Mouse (Mus musculus): ENCODE results near the gene Ly6g6e. TPM values are rescaled to one million over a fixed set of nuclear protein-coding genes. Genes with fewer than 3 reads are reported as not detected.

Gene Ly6g6e
- polyA plus RNA-seq, 1 experiment = 27.5 TPM

GRCm38 (mm10) chr17:35085208-35085865, 8.6 kb downstream of the Ly6g6e start, which contains the start of gene Ly6g6f:
Gene Ly6g6f, minus strand, starts transcription at chr17:35085610.
- Histone ChIP-seq H3K36me3 (ENCODE audit: control insufficient read depth, insufficient read depth, low read length, poor library complexity, severe bottlenecking) (no peaks in the 10 kb centered on the region), H3K9me3 (replicated peaks; ENCODE audit: control insufficient read depth, insufficient read depth, low read length, poor library complexity, severe bottlenecking) (no peaks in the 10 kb centered on the region), H3K4me3 (ENCODE audit: low read depth, low read length) (no peak within 1 kb of the TSS), H3K9ac (ENCODE audit: low read depth, poor library complexity, severe bottlenecking) (no peak within 1 kb of the TSS), H3K27ac (ENCODE audit: insufficient read depth, low read length) (no peak within 1 kb of the TSS), H3K4me1 (ENCODE audit: control insufficient read depth, insufficient read depth, low read length) (no peaks in the 10 kb centered on the region), H3K27me3 (ENCODE audit: control insufficient read depth, insufficient read depth, low read length, poor library complexity, severe bottlenecking) (no peaks in the 10 kb centered on the region)
- TF ChIP-seq CTCF (IDR thresholded peaks at IDR 0.05; ENCODE audit: low read depth, low read length) (no peak), POLR2A (IDR thresholded peaks at IDR 0.05; ENCODE audit: insufficient read depth, low read length) (no peak), EP300 (IDR thresholded peaks at IDR 0.05; ENCODE audit: insufficient read depth, low read depth, low read length) (no peak)

DNA sequence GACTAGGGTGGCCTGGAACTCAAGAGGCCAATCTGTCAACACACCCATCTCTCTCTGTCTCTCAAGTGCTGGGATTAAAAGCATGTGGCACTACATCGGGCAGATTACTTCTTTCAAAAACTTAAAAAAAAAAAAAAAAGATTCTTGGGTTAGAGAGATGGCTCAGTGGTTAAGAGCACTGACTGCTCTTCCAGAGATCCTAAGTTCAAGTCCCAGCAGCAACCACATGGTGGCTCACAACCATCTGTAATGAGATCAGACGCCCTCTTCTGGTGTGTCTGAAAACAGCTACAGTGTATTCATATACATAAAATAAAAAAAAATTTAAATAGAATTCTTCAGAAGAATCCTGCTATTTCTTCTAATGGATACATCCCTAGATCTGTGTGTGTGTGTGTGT, 11.4 kb downstream of the Ly6g6e start:
- H3K9me3 ChIP-seq (replicated peaks; ENCODE audit: control insufficient read depth, insufficient read depth, low read length, poor library complexity, severe bottlenecking) = no peaks in the 10 kb centered on the region
- no peaks in the 10 kb centered on the region for H3K27me3 ChIP-seq (ENCODE audit: control insufficient read depth, insufficient read depth, low read length, poor library complexity, severe bottlenecking)
- TF ChIP-seq POLR2A (IDR thresholded peaks at IDR 0.05; ENCODE audit: insufficient read depth, low read length) (no peak), EP300 (IDR thresholded peaks at IDR 0.05; ENCODE audit: insufficient read depth, low read depth, low read length) (no peak), CTCF (IDR thresholded peaks at IDR 0.05; ENCODE audit: low read depth, low read length) (no peak)
- no peak overlapping the region for H3K27ac ChIP-seq (ENCODE audit: insufficient read depth, low read length)
- H3K4me3 ChIP-seq (ENCODE audit: low read depth, low read length) = no peak overlapping the region
- no peaks in the 10 kb centered on the region for H3K36me3 ChIP-seq (ENCODE audit: control insufficient read depth, insufficient read depth, low read length, poor library complexity, severe bottlenecking)
- H3K9ac ChIP-seq (ENCODE audit: low read depth, poor library complexity, severe bottlenecking) = no peak overlapping the region
- H3K4me1 ChIP-seq (ENCODE audit: control insufficient read depth, insufficient read depth, low read length) = no peaks in the 10 kb centered on the region

- TF ChIP-seq CTCF (IDR thresholded peaks at IDR 0.05; ENCODE audit: low read depth, low read length) = no peak
- no peak for TF ChIP-seq POLR2A (IDR thresholded peaks at IDR 0.05; ENCODE audit: insufficient read depth, low read length)
- no peak for TF ChIP-seq EP300 (IDR thresholded peaks at IDR 0.05; ENCODE audit: insufficient read depth, low read depth, low read length)
- Histone ChIP-seq H3K36me3 (ENCODE audit: control insufficient read depth, insufficient read depth, low read length, poor library complexity, severe bottlenecking) (no peaks in the 10 kb centered on the region), H3K9ac (ENCODE audit: low read depth, poor library complexity, severe bottlenecking) (peak within 1 kb of the TSS; percentile 75), H3K4me1 (ENCODE audit: control insufficient read depth, insufficient read depth, low read length) (no peaks in the 10 kb centered on the region), H3K9me3 (replicated peaks; ENCODE audit: control insufficient read depth, insufficient read depth, low read length, poor library complexity, severe bottlenecking) (no peaks in the 10 kb centered on the region), H3K4me3 (ENCODE audit: low read depth, low read length) (peak within 1 kb of the TSS; percentile 66), H3K27me3 (ENCODE audit: control insufficient read depth, insufficient read depth, low read length, poor library complexity, severe bottlenecking) (no peaks in the 10 kb centered on the region), H3K27ac (ENCODE audit: insufficient read depth, low read length) (no peak within 1 kb of the TSS)
Measured at GRCm38 (mm10) chr17:35088825-35089644, 12.3 kb downstream of the Ly6g6e start, which contains the start of gene Abhd16a. Gene Abhd16a, plus strand, starts transcription at chr17:35089263.

DNA sequence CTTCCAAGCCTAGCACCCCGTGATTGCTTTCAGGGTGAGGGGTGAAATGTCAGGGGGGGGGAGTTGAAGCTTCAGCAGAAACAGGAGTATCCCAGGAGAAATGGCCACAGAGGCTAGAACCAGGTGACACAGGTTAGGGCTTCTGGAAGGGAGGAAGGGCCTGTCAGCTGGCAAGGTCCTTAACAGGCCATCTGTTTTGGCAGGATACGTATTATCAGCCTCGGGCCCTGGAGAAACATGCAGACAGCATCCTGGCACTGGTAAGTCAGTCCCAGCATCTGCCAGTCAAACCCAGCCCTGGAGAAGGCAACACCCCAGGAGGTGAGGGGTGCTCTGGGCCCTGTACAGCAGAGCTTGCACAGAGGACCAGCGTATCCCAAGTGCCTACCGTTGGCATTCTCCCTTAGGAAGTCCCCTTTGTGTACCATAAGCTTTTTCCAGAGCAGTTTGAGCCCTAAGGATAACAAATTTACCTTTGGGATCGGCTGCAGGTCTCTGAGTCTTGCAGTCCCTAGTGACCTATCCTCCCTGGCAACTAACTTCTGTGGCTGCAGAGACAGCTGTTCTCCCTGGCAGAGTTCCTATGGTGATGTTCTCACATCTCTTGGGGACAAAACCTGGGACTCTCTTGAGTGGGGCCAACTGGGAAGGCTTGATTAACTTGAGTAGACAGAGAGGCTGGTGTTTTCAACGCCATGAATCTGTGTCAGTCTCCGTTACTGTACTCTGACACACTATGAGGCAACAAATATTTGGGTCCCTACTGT, 13.6 kb downstream of the Ly6g6e start:
- Histone ChIP-seq H3K9ac (ENCODE audit: low read depth, poor library complexity, severe bottlenecking) (peak overlapping the region; percentile 75; the same call in 1 of the 2 replicates), H3K36me3 (ENCODE audit: control insufficient read depth, insufficient read depth, low read length, poor library complexity, severe bottlenecking) (no peaks in the 10 kb centered on the region), H3K4me1 (ENCODE audit: control insufficient read depth, insufficient read depth, low read length) (no peaks in the 10 kb centered on the region), H3K27ac (ENCODE audit: insufficient read depth, low read length) (no peak overlapping the region), H3K4me3 (ENCODE audit: low read depth, low read length) (no peak overlapping the region), H3K9me3 (replicated peaks; ENCODE audit: control insufficient read depth, insufficient read depth, low read length, poor library complexity, severe bottlenecking) (no peaks in the 10 kb centered on the region), H3K27me3 (ENCODE audit: control insufficient read depth, insufficient read depth, low read length, poor library complexity, severe bottlenecking) (no peaks in the 10 kb centered on the region)
- no peak for TF ChIP-seq POLR2A (IDR thresholded peaks at IDR 0.05; ENCODE audit: insufficient read depth, low read length)
- TF ChIP-seq CTCF (IDR thresholded peaks at IDR 0.05; ENCODE audit: low read depth, low read length) = no peak
- TF ChIP-seq EP300 (IDR thresholded peaks at IDR 0.05; ENCODE audit: insufficient read depth, low read depth, low read length) = no peak

- TF ChIP-seq POLR2A (IDR thresholded peaks at IDR 0.05; ENCODE audit: insufficient read depth, low read length) = no peak
- no peak for TF ChIP-seq CTCF (IDR thresholded peaks at IDR 0.05; ENCODE audit: low read depth, low read length)
- TF ChIP-seq EP300 (IDR thresholded peaks at IDR 0.05; ENCODE audit: insufficient read depth, low read depth, low read length) = no peak
- Histone ChIP-seq H3K4me3 (ENCODE audit: low read depth, low read length) (no peak overlapping the region), H3K9ac (ENCODE audit: low read depth, poor library complexity, severe bottlenecking) (no peak overlapping the region), H3K27me3 (ENCODE audit: control insufficient read depth, insufficient read depth, low read length, poor library complexity, severe bottlenecking) (no peaks in the 10 kb centered on the region), H3K36me3 (ENCODE audit: control insufficient read depth, insufficient read depth, low read length, poor library complexity, severe bottlenecking) (no peaks in the 10 kb centered on the region), H3K4me1 (ENCODE audit: control insufficient read depth, insufficient read depth, low read length) (no peaks in the 10 kb centered on the region), H3K9me3 (replicated peaks; ENCODE audit: control insufficient read depth, insufficient read depth, low read length, poor library complexity, severe bottlenecking) (no peaks in the 10 kb centered on the region), H3K27ac (ENCODE audit: insufficient read depth, low read length) (no peak overlapping the region)
Measured at GRCm38 (mm10) chr17:35092403-35093198, 15.9 kb downstream of the Ly6g6e start.
